In the genomic region with DNA sequence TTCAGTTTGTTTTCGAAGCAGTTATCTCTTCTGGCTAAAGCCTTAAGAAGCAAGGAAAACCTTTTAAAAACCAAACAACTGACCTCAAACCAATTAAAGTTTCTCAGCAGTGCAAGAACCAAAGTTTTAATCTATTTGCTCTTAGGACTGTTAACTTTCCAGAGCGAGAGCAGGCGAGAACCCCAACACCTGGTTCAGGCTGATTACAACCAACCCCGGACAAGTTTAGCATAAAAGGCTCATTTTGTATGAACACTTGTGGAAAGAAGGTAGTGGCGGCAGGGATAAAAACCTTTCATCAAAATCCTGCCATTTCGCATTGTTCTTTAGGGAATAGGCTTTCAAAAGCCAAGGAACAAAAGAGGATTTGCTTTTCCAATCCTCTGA, we compare ENCODE assay signal across 8 mouse cellular contexts. TPM values are rescaled to one million over a fixed set of nuclear protein-coding genes. Genes with fewer than 3 reads are reported as not detected.
DNase-seq lines count a peak whose midpoint lies in the region; ATAC-seq lines count a peak whose summit lies in the region.

No protein-coding gene starts in this region.

- ATAC-seq in liver, embryonic 11.5 days (replicated peaks; ENCODE audit: low FRiP score), result no peak
- no peak for ATAC-seq in embryonic facial prominence, embryonic 12.5 days (ENCODE audit: insufficient number of reproducible peaks, insufficient read depth, low FRiP score, low TSS enrichment)
- no peak for ATAC-seq in intestine, embryonic 16.5 days
- no peak; the same call in 1 of the 2 replicates for ATAC-seq in neural tube, embryonic 13.5 days (ENCODE audit: low read depth)

- H3K9ac ChIP-seq in liver, embryonic 11.5 days (ENCODE audit: low read depth, low read length), result peak overlapping the region; percentile 82
- H3K9ac ChIP-seq in embryonic facial prominence, embryonic 12.5 days, result peak overlapping the region; percentile 72
- peak overlapping the region; percentile 83 for H3K9ac ChIP-seq in intestine, embryonic 16.5 days (ENCODE audit: low read depth, low read length)
- peak overlapping the region; percentile 84 for H3K9ac ChIP-seq in neural tube, embryonic 13.5 days

- no peaks in the 10 kb centered on the region for H3K27me3 ChIP-seq in liver, embryonic 11.5 days (replicated peaks; ENCODE audit: control insufficient read depth, insufficient read depth, low read length)
- H3K27me3 ChIP-seq in embryonic facial prominence, embryonic 12.5 days, result no peaks in the 10 kb centered on the region
- H3K27me3 ChIP-seq in intestine, embryonic 16.5 days (replicated peaks; ENCODE audit: control insufficient read depth, insufficient read depth, low read length), result no peaks in the 10 kb centered on the region
- no peaks in the 10 kb centered on the region for H3K27me3 ChIP-seq in neural tube, embryonic 13.5 days

- no peaks in the 10 kb centered on the region for H3K9me3 ChIP-seq in liver, embryonic 11.5 days (ENCODE audit: control insufficient read depth, low read length)
- no peaks in the 10 kb centered on the region for H3K9me3 ChIP-seq in embryonic facial prominence, embryonic 12.5 days
- no peaks in the 10 kb centered on the region for H3K9me3 ChIP-seq in intestine, embryonic 16.5 days (ENCODE audit: control insufficient read depth, low read length)
- no peaks in the 10 kb centered on the region for H3K9me3 ChIP-seq in neural tube, embryonic 13.5 days

- DNase-seq in liver, embryonic 11.5 days (ENCODE audit: low spot score), result no peak
- DNase-seq in liver, result no peak
- DNase-seq in yolk sac, embryonic 10.5 days (ENCODE audit: low spot score), result no peak
- DNase-seq in adrenal gland, adult (ENCODE audit: inconsistent age in 2 of 2, low spot score in 1 of 2), result no peak
- DNase-seq in urinary bladder, postnatal 10 days (ENCODE audit: low spot score), result no peak

- peak overlapping the region; percentile 89 for H3K4me3 ChIP-seq in liver, embryonic 11.5 days (ENCODE audit: low read depth, low read length)
- peak overlapping the region; percentile 77 for H3K4me3 ChIP-seq in embryonic facial prominence, embryonic 12.5 days
- peak overlapping the region; percentile 86 for H3K4me3 ChIP-seq in intestine, embryonic 16.5 days (ENCODE audit: low read length)
- H3K4me3 ChIP-seq in neural tube, embryonic 13.5 days, result peak overlapping the region; percentile 71

- peak overlapping the region; percentile 87 for H3K4me2 ChIP-seq in liver, embryonic 11.5 days
- H3K4me2 ChIP-seq in embryonic facial prominence, embryonic 12.5 days (replicated peaks), result peak overlapping the region; percentile 60
- H3K4me2 ChIP-seq in intestine, embryonic 16.5 days (ENCODE audit: low read depth, low read length), result peak overlapping the region; percentile 66
- H3K4me2 ChIP-seq in neural tube, embryonic 13.5 days, result peak overlapping the region; percentile 74

- peaks cover 12% of the 10 kb centered on the region for H3K4me1 ChIP-seq in liver, embryonic 11.5 days (replicated peaks; ENCODE audit: control insufficient read depth, insufficient read depth, low read length)
- no peaks in the 10 kb centered on the region for H3K4me1 ChIP-seq in embryonic facial prominence, embryonic 12.5 days
- 0 out of 2 replicates have a peak, but pooled peaks cover 6% of the 10 kb centered on the region for H3K4me1 ChIP-seq in intestine, embryonic 16.5 days (ENCODE audit: control insufficient read depth, insufficient read depth, low read length)
- H3K4me1 ChIP-seq in neural tube, embryonic 13.5 days (replicated peaks), result peaks cover 20% of the 10 kb centered on the region

- WGBS in liver, embryonic 11.5 days, result 12% methylated on average over 6 of the region's 6 CpGs
- WGBS in embryonic facial prominence, embryonic 12.5 days, result 10% methylated on average over 6 of the region's 6 CpGs
- 16% methylated on average over 6 of the region's 6 CpGs for WGBS in intestine, embryonic 16.5 days
- 10% methylated on average over 6 of the region's 6 CpGs for WGBS in neural tube, embryonic 13.5 days

- H3K36me3 ChIP-seq in liver, embryonic 11.5 days (ENCODE audit: control insufficient read depth, insufficient read depth, low read length), result no peaks in the 10 kb centered on the region
- no peaks in the 10 kb centered on the region for H3K36me3 ChIP-seq in embryonic facial prominence, embryonic 12.5 days
- no peaks in the 10 kb centered on the region for H3K36me3 ChIP-seq in intestine, embryonic 16.5 days (ENCODE audit: control insufficient read depth, insufficient read depth, low read length)
- no peaks in the 10 kb centered on the region for H3K36me3 ChIP-seq in neural tube, embryonic 13.5 days

- peak overlapping the region; percentile 83 for H3K27ac ChIP-seq in liver, embryonic 11.5 days (ENCODE audit: low read depth, low read length)
- H3K27ac ChIP-seq in embryonic facial prominence, embryonic 12.5 days, result peak overlapping the region; percentile 97
- H3K27ac ChIP-seq in intestine, embryonic 16.5 days (ENCODE audit: low read length), result peak overlapping the region; percentile 94
- H3K27ac ChIP-seq in neural tube, embryonic 13.5 days (replicated peaks), result peak overlapping the region; percentile 99

RNA-seq across cellular contexts. Expression of a gene that starts 0.9 kb away (rescaled TPM):
- 3.9 and 4.2 TPM in 2 replicates for polyA plus RNA-seq in liver, embryonic 11.5 days (2014; fragmentation: Nextera tagmentation; extraction: Ambion mirVana)
- polyA plus RNA-seq in embryonic facial prominence, embryonic 12.5 days (2016; fragmentation: Nextera tagmentation; extraction: Ambion mirVana), result 6.3 and 8.1 TPM in 2 replicates
- 1.9 and 2.0 TPM in 2 replicates for polyA plus RNA-seq in intestine, embryonic 16.5 days (2015; fragmentation: Nextera tagmentation; extraction: Ambion mirVana)
- 2.9 and 5.2 TPM in 2 replicates for polyA plus RNA-seq in neural tube, embryonic 13.5 days (2015; fragmentation: Nextera tagmentation; extraction: Ambion mirVana)

RNA-seq across cellular contexts. Expression of a gene that starts 38.2 kb away (rescaled TPM):
- polyA plus RNA-seq in liver, embryonic 11.5 days (2014; fragmentation: Nextera tagmentation; extraction: Ambion mirVana), result 120 and 125 TPM in 2 replicates
- polyA plus RNA-seq in embryonic facial prominence, embryonic 12.5 days (2016; fragmentation: Nextera tagmentation; extraction: Ambion mirVana), result 274 and 306 TPM in 2 replicates
- 49.4 and 56.3 TPM in 2 replicates for polyA plus RNA-seq in intestine, embryonic 16.5 days (2015; fragmentation: Nextera tagmentation; extraction: Ambion mirVana)
- 266 and 271 TPM in 2 replicates for polyA plus RNA-seq in neural tube, embryonic 13.5 days (2015; fragmentation: Nextera tagmentation; extraction: Ambion mirVana)
